Mouse (Mus musculus): ENCODE results near the gene Pnpla2. TPM values are rescaled to one million over a fixed set of nuclear protein-coding genes. Genes with fewer than 3 reads are reported as not detected.

The Pnpla2 gene
- polyA plus RNA-seq, 1 experiment, result 18.9 TPM

DNA sequence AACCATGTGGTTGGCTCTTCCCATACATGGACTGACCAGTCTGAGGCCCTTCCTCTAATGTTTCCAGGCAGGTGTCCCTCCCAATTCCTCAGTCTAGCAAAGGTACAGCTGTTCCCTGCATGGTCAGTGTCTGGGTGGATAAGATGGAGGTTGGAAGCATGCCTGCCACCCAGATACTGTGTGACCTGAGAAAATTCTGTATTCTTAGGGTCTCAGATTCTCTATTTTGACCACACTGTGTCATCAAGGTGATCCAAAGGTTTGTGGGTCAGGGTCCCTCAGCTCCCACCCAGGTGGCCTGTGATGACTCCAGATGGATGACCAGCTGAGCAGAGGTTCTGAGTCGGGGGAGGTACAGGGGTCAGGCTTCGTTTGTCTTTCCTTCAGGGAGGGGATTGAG lies 30.2 kb downstream of the Pnpla2 start:
- TF ChIP-seq CTCF (IDR thresholded peaks at IDR 0.05; ENCODE audit: borderline replicate concordance, insufficient read depth, low read length) (no peak), POLR2A (IDR thresholded peaks at IDR 0.05; ENCODE audit: low read depth, low read length) (no peak)
- Histone ChIP-seq H3K4me3 (ENCODE audit: insufficient read depth, low read length) (no peak overlapping the region), H3K27ac (ENCODE audit: insufficient read depth, low read length) (no peak overlapping the region), H3K4me1 (ENCODE audit: control insufficient read depth, insufficient read depth, low read length) (0 out of 2 replicates have a peak, but pooled peaks cover 7% of the 10 kb centered on the region)

DNA sequence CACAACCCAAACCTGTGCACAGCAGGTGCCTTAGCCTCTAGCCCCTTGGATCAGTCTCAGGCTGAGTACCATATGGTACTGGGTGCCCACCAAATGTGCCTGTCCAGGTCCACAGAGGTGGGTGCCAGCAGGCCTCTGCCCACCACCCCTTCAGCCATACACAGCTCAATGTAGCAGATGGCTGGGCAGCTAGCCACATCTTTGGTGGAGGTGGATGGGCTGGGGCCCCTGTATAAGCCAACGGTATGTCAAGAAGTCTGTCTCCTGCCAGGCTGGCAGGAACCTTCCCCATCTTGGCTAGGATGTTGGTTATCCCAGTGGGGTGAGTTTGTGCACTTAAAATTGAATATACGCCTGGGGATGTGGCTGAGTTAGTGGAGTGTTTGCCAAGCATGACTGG lies 30.6 kb downstream of the Pnpla2 start:
- no peak overlapping the region for H3K27ac ChIP-seq (ENCODE audit: insufficient read depth, low read length)
- no peak for TF ChIP-seq CTCF (IDR thresholded peaks at IDR 0.05; ENCODE audit: borderline replicate concordance, insufficient read depth, low read length)
- no peak for TF ChIP-seq POLR2A (IDR thresholded peaks at IDR 0.05; ENCODE audit: low read depth, low read length)
- H3K4me1 ChIP-seq (ENCODE audit: control insufficient read depth, insufficient read depth, low read length), result 0 out of 2 replicates have a peak, but pooled peaks cover 7% of the 10 kb centered on the region
- no peak overlapping the region for H3K4me3 ChIP-seq (ENCODE audit: insufficient read depth, low read length)

DNA sequence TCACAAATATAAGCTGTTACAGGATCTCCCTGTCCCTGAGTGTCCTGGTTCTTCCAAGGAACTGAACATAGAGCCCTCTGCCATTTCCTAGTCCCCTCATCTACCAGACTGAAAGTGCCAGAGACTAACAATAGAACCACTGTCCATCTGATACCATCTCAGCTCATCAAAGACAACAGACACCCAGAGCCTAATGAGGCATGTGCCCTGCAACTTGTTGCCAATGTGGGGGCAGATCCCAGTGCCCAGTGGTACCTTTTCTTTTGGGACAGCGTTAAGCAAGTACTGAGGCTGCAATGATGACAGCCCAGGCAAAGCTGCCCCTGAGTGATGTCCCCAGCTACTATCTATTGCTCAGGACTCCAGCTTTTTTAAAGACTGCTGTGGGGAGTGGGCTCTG lies 31.2 kb downstream of the Pnpla2 start:
- Histone ChIP-seq H3K4me1 (ENCODE audit: control insufficient read depth, insufficient read depth, low read length) (0 out of 2 replicates have a peak, but pooled peaks cover 7% of the 10 kb centered on the region), H3K4me3 (ENCODE audit: insufficient read depth, low read length) (no peak overlapping the region), H3K27ac (ENCODE audit: insufficient read depth, low read length) (no peak overlapping the region)
- TF ChIP-seq POLR2A (IDR thresholded peaks at IDR 0.05; ENCODE audit: low read depth, low read length) (no peak), CTCF (IDR thresholded peaks at IDR 0.05; ENCODE audit: borderline replicate concordance, insufficient read depth, low read length) (no peak)

DNA sequence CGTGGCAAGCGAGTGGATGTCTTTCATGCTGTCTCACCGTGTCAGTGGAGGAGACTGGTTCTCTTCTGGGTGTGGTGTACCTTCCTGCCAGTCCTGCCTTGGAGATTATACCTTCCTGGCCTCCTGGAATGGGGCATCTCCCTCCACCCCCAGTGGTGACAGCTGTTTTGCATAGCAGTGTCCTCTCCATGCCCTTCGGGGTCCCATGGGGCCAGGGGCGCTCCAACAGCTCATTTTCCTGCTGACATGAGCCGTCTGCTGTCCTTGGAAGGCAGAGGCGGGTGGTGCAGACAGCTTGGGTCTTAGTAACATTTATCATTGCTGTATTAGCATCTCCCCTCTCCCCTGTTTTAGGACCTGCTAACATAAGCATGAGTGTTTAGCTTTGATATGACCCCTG lies 32.1 kb downstream of the Pnpla2 start:
- Histone ChIP-seq H3K4me1 (ENCODE audit: control insufficient read depth, insufficient read depth, low read length) (0 out of 2 replicates have a peak, but pooled peaks cover 7% of the 10 kb centered on the region), H3K4me3 (ENCODE audit: insufficient read depth, low read length) (no peak overlapping the region), H3K27ac (ENCODE audit: insufficient read depth, low read length) (no peak overlapping the region)
- TF ChIP-seq CTCF (IDR thresholded peaks at IDR 0.05; ENCODE audit: borderline replicate concordance, insufficient read depth, low read length), result no peak
- no peak for TF ChIP-seq POLR2A (IDR thresholded peaks at IDR 0.05; ENCODE audit: low read depth, low read length)

DNA sequence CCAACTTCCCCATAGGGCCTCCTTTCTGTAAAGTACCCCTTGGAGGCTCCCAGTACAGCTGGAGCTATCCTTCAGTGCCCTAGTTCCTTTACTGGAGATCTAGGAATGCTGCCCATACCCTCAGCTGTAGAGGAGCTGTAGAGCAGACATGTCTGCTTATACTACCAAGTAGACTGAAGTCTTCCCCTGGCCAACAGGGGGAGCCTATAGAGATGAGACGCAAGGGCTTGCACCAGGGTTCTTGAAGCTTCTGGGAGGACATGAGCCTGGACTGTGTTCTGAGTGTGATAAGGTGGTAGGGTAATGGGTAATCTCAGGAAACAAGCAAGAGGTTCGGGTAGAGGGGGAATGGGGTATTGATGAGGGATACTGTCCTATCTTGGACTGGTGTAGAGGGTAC lies 36.2 kb downstream of the Pnpla2 start:
- H3K4me3 ChIP-seq (ENCODE audit: insufficient read depth, low read length), result no peak overlapping the region
- H3K27ac ChIP-seq (ENCODE audit: insufficient read depth, low read length), result no peak overlapping the region
- TF ChIP-seq POLR2A (IDR thresholded peaks at IDR 0.05; ENCODE audit: low read depth, low read length) (no peak), CTCF (IDR thresholded peaks at IDR 0.05; ENCODE audit: borderline replicate concordance, insufficient read depth, low read length) (no peak)
- H3K4me1 ChIP-seq (ENCODE audit: control insufficient read depth, insufficient read depth, low read length), result 0 out of 2 replicates have a peak, but pooled peaks cover 4% of the 10 kb centered on the region

DNA sequence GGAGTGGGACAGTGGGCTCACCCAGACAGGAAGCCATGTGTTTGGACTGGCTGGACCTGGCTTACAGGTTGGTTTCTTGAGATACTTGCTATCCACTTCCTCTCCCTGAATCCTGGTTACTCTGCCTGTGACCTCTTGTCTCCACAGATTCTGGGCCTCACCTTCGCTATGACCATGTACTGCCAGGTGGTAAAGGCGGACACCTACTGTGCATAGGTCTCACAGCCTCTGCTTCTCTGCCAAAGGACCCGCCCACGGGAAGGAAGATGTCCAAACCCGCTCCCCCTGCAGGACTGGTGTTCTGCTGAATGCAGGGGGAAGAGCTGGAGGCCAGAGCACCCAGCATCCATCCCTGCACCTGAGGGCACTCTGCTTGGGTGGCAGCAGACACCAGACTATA lies 37.7 kb downstream of the Pnpla2 start:
- no peak overlapping the region for H3K4me3 ChIP-seq (ENCODE audit: insufficient read depth, low read length)
- no peaks in the 10 kb centered on the region for H3K4me1 ChIP-seq (ENCODE audit: control insufficient read depth, insufficient read depth, low read length)
- no peak for TF ChIP-seq POLR2A (IDR thresholded peaks at IDR 0.05; ENCODE audit: low read depth, low read length)
- no peak for TF ChIP-seq CTCF (IDR thresholded peaks at IDR 0.05; ENCODE audit: borderline replicate concordance, insufficient read depth, low read length)
- no peak overlapping the region for H3K27ac ChIP-seq (ENCODE audit: insufficient read depth, low read length)

DNA sequence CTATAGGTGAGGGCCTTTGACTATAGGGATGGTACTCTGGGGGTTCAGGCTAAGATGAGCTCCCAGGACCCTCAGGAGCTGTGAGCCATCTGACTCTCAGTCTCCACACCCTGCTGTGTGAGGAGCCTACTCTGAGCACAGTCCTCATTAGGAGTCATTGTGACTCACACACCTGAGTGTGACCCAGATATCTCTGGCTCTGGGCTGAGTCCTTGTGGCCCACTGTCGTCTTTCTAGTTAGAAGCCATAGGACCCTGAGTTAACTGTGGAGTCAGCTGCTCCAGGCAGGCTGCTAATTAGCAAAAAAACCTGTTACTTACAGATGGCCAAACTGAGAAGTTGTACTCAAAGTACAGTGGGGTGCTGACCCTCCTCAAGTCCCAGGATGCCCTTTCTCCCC lies 38.7 kb downstream of the Pnpla2 start:
- TF ChIP-seq POLR2A (IDR thresholded peaks at IDR 0.05; ENCODE audit: low read depth, low read length) (no peak), CTCF (IDR thresholded peaks at IDR 0.05; ENCODE audit: borderline replicate concordance, insufficient read depth, low read length) (no peak)
- H3K4me3 ChIP-seq (ENCODE audit: insufficient read depth, low read length), result no peak overlapping the region
- no peaks in the 10 kb centered on the region for H3K4me1 ChIP-seq (ENCODE audit: control insufficient read depth, insufficient read depth, low read length)
- no peak overlapping the region for H3K27ac ChIP-seq (ENCODE audit: insufficient read depth, low read length)

DNA sequence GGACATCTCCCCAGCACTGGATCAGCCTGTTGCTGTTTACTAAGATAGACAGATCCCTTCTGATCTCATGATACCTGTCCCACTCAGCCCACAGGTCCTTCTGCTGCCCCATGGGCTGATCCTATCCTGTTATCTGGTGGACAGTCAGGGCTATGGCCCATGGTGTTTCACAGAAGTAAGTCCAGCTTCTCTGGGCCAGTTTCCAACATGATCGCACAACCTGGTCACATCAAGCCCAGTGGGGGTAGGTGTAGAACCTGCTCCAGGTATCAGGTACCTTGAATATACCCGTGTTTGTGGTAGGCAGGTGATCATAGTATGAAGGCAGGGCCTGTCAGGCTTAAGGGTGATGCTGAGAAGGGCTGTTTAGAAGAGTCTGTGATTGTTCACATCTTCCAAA lies 40.4 kb downstream of the Pnpla2 start:
- no peak overlapping the region for H3K27ac ChIP-seq (ENCODE audit: insufficient read depth, low read length)
- TF ChIP-seq CTCF (IDR thresholded peaks at IDR 0.05; ENCODE audit: borderline replicate concordance, insufficient read depth, low read length) (no peak), POLR2A (IDR thresholded peaks at IDR 0.05; ENCODE audit: low read depth, low read length) (no peak)
- no peaks in the 10 kb centered on the region for H3K4me1 ChIP-seq (ENCODE audit: control insufficient read depth, insufficient read depth, low read length)
- no peak overlapping the region for H3K4me3 ChIP-seq (ENCODE audit: insufficient read depth, low read length)

DNA sequence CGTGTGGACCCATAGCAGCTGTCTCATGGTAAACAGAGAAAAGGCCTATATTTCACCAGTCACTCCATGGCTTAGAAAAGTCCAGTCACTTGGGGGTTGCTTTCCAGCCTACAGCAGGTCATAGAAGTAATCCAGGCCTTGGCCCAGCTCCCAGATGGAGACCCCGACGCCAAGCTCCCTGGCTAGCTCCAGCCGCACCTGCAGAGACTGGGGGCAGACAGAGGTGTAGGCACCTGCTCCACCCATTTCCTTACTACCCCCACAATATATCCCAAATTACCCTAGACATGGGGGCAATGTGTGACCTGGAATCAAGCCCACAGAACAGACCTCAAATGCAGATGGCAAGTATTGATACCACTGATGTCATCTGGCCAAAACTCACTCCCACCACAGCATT lies 40.9 kb downstream of the Pnpla2 start:
- Histone ChIP-seq H3K27ac (ENCODE audit: insufficient read depth, low read length) (no peak overlapping the region), H3K4me1 (ENCODE audit: control insufficient read depth, insufficient read depth, low read length) (no peaks in the 10 kb centered on the region), H3K4me3 (ENCODE audit: insufficient read depth, low read length) (no peak overlapping the region)
- TF ChIP-seq POLR2A (IDR thresholded peaks at IDR 0.05; ENCODE audit: low read depth, low read length) (no peak), CTCF (IDR thresholded peaks at IDR 0.05; ENCODE audit: borderline replicate concordance, insufficient read depth, low read length) (no peak)

DNA sequence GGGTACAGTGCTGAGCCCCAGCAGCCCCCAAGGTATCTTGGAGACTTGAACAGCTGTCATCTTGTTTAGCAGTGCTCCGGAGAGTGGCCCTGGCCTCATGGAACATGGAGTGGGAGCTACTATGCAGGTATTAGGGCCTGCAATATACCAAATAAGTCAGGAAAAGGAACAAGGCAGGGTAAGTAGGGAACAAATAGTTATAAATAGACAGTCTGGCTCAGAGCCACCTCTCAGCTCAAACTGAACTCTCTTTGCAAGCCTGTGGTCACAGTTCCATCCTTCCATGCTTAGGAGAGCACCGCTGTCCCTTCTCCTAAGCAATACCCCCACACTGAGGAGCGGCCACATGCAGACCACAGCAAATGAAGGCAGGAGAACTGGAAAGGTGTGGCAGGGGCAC lies 42.6 kb downstream of the Pnpla2 start:
- TF ChIP-seq CTCF (IDR thresholded peaks at IDR 0.05; ENCODE audit: borderline replicate concordance, insufficient read depth, low read length) (no peak), POLR2A (IDR thresholded peaks at IDR 0.05; ENCODE audit: low read depth, low read length) (no peak)
- no peak overlapping the region for H3K27ac ChIP-seq (ENCODE audit: insufficient read depth, low read length)
- no peaks in the 10 kb centered on the region for H3K4me1 ChIP-seq (ENCODE audit: control insufficient read depth, insufficient read depth, low read length)
- H3K4me3 ChIP-seq (ENCODE audit: insufficient read depth, low read length), result no peak overlapping the region
